Mouse (Mus musculus): ENCODE data around the gene Slc26a6.

The Slc26a6 gene

DNA sequence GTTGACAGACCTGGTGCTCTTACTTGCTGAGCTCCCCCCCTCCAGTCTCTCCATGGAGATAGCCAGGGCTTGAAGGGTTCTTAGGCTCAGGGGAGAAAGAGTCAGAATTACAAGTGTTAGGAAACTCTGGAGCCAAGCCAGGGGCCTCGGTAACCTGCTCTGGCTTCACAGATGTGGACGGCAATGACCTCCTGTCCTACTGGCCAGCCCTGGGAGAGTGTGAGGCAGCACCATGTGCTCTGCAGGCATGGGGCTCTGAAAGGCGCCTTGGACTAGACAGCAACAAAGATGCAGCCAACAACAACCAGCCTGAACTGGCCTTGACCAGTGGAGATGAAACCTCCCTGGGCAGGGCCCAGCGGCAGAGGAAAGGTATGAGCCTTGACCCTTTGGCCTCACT, 5.7 kb upstream of the Slc26a6 start:
- no peak for DNase-seq (ENCODE audit: low spot score)

DNA sequence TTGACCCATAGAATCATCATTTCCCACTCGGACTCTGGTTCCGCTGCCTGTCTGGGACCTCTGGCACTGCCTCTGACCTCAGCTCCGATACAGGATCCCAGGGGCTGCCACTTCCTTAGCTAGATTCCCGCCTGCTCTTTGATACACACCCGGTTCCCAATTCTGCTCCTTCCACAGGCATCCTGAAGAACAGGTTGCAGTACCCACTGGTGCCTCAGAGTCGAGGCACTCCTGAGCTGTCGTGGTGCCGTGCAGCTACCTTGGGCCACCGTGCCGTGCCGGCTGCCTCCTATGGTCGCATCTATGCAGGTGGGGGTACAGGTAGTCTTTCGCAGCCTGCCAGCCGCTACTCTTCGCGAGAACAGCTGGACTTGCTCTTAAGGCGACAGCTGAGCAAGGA, 4.7 kb upstream of the Slc26a6 start:
- no peak for DNase-seq (ENCODE audit: low spot score)

DNA sequence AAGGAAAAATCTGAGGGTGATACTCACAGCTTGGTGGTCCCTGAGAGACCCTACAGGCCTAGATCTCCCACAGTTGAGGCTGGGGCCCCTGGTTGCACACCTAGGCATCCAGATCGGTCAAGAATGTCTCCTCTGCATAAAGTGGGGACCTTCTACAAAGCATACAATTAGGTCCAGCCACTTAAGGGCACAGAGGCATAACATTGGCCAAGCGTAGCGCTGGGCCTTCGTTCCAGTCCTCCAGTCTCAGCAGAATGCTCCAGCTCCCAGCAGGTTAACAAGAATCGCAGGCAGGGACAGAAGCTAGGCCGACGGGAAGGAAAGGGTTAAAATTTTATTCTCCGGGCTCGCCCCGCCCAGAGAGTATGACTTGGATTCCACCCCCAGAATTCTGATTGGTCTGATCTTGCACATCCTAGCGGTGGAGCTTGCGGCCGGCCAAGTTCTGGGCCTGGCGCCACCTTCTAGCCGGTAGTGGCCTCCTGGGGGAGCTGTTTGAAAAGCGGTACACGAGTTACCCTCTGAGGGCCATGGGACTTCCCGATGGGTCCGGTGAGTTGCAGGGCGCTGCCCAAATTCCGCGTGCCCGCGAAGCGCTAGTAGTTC, 655 bp downstream of the Slc26a6 start:
- peak; percentile 70 for DNase-seq (ENCODE audit: low spot score)

DNA sequence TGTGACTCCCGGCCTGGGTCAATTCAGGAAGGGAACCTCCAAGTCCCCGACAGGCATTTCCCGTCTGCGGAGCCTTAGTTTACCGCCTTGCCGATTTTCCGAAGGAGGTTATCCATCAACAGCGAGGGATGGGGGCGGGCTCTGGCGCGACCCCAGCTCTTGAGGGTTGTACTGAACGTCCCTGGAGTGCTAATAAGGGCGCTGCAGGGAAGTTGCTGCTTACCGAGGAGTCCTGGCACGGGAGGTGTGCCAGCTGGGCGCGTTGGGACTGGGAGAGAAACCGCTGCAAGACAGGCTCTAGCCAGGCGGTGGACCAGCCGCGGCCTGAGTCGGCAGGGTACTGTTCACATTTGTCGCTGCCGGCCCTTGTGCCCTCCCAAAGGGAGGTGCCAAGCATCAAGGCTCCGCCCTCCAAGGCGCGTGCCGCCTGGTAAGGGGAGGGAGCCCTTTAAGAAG, 1.2 kb downstream of the Slc26a6 start:
- DNase-seq (ENCODE audit: low spot score) = peak; percentile 46

GRCm38 (mm10) chr9:108855335-108855734, 2.3 kb downstream of the Slc26a6 start:
- DNase-seq (ENCODE audit: low spot score) = no peak

DNA sequence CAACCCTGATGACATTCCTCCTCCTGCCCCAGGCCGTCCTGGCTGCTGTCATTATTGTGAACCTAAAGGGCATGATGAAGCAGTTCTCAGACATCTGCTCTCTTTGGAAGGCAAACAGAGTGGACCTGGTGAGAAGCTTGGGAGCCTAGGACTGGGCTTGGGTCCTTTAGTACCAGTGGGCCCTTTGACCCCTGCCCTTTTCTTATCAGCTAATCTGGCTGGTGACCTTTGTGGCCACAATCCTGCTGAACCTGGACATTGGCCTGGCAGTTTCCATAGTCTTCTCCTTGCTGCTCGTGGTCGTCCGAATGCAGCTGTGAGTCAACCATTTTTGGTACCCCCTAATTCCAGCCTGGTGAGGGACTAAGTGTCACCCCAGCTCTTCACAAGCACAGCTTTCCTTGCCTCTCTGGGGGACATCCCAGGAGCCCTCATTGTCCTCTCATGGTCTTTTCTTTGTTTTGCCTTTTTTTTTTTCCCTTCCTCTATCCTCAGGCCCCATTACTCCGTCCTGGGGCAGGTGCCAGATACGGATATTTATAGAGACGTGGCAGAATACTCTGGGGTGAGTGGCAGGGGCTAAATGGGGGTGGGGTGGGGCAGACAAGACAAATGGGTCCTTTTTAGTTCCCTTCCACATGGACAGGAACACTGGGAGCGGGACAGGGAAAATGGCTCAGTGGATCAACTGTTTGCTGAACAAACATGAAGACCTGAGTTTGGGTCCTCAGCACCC, 5.9 kb downstream of the Slc26a6 start:
- no peak for DNase-seq (ENCODE audit: low spot score)

- DNase-seq (ENCODE audit: low spot score) = no peak
Observed at GRCm38 (mm10) chr9:108912308-108912707, 59.2 kb downstream of the Slc26a6 start.

GRCm38 (mm10) chr9:108913161-108913560, 60.1 kb downstream of the Slc26a6 start:
- DNase-seq (ENCODE audit: low spot score) = no peak

- no peak for DNase-seq (ENCODE audit: low spot score)
Observed at GRCm38 (mm10) chr9:108913621-108914020, 60.5 kb downstream of the Slc26a6 start.

DNA sequence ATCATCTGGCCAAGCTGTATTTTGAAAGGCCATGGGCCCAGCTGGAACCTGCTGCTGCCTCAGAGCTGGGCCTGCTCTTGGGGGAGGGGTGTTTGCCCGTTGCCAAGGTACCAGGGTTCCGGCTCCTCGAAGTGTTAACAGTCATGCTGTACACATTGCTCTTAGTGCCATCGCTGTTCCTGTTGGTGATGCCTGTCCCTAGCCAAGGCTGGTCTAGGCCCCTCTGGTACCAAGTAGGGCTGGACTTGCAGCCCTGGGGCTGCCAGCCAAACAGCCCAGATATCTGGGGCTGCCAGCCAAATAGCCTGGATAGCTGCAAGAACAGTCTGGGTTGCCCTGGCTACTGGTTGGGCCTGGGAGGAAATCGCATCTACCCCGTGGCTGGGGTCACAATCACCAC, 61.4 kb downstream of the Slc26a6 start, which contains the start of gene Tmem89:
Gene Tmem89, plus strand, starts transcription at position 129 of the 400 bp plus-strand sequence.
- no peak for DNase-seq (ENCODE audit: low spot score)

DNA sequence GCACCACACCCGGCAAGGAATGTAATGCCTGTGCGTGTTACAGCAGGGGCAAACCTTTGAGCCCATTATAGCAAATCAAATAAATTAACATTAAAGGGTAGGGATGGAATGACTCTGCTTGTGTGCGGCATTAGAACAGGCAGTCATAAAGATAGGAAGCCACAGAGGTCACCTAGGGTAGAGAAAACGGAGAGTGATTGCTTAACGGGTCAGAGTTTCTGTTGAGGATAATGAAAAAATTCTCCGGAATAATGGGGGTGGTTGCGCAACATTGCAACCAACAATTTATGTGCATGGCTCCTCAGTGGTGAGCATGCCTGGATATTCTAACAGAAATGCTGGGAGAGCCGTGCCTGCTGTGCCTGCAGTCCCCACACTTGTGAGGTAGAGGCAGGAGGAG, 72.8 kb downstream of the Slc26a6 start:
- no peak for DNase-seq (ENCODE audit: low spot score)

- DNase-seq (ENCODE audit: low spot score) = no peak
Observed at GRCm38 (mm10) chr9:108928424-108928823, 75.3 kb downstream of the Slc26a6 start.

GRCm38 (mm10) chr9:108935991-108936390, 82.9 kb downstream of the Slc26a6 start:
- no peak for DNase-seq (ENCODE audit: low spot score)

DNA sequence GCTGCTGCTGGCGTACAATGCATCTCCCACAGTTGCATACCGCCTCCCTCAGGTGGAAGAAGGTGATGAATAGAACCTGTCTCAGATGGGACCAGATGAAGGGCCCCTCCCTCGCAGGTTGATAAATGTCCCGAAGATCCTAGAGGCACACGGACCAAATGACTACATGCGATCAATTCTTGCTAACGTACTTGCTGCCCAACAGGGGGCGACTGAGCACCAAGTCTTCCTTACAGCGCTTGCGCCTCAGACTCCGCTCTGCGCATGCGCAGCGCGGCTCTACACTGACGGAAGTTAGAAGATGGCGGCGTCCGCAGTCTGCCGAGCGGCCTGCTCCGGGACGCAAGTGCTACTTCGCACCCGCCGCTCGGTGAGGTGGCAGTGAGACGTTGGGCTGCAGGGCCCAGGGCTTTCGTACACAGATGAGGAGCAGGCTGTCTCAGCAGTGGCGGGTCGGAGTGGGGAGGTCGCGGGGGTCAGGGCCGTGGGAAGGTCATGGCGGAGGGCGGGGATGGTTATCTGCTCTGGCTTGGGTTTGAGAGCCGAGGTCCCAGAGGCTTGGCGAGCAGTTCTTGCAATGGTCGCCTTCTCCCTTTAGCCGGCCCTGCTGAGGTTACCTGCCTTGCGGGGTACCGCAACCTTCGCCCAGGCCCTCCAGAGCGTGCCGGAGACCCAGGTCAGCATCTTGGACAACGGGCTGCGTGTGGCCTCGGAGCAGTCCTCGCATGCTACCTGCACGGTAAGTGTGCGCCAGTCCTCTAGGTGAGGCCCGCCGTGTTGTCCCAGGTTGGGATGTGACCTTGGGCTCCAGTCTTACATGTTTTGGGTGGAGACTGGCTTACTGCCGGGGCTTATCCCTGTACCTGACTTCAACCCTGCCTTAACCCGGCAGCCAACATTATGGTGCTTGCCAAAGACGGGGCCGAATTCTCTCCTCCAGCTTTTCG, 83.6 kb downstream of the Slc26a6 start, which contains the start of gene Uqcrc1:
Gene Uqcrc1, plus strand, starts transcription at position 216 of the 947 bp plus-strand sequence.
- DNase-seq (ENCODE audit: low spot score) = peak; percentile 82

- no peak for DNase-seq (ENCODE audit: low spot score)
Observed at GRCm38 (mm10) chr9:108945111-108945510, 92.0 kb downstream of the Slc26a6 start.

DNA sequence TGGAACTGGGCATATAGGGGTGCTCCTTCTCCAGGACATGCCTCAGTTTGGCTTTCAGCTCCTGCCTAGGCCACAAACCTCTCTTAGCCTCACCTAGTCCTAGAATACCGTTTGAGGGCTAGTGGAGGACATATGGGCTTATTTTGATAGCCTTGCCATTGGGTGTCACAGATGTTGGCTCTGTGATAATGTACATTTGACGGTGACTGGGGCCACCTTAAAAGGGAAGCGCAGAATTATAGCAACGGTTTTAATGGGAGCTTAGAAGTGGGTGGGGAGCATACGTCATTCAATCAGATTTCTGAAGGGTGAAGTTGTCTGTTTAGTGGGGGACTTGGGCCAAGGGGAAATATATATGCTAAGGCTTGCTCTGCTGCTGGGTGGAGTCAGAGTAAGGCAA, 92.5 kb downstream of the Slc26a6 start:
- DNase-seq (ENCODE audit: low spot score) = no peak

DNA sequence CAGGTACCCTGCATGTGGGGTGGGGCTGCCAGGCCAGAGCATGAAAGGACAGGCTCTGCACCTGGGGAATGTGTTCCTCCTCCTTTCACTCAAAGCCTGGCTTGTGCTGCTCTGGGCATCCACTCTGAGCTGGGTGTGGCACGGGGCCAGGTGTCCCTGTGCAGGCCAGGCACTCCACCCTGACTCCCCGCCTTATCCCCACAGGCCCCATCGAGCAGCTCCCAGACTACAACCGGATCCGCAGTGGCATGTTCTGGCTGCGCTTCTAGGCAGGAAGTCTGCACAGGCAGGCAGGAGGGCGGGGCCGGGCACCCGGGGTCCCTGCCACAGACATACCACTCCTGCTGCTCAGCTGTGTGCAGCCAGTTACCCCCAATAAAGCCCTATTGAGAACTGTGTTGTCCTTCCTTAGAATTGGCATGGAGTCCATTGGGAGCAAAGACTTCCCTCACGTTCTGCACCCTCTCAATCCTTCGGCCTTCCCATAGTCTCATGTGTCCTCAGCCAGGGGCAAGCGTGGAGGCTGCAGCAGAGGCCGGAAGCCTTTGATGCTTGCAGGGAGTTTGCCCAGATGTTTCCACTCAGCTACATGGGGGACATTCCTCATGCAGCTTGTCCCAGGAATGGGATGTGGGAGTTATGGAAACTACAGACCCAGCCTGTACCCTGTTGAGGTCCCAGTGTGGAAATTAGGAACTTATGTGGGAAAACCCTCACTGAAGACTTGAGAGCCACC, 96.3 kb downstream of the Slc26a6 start:
- DNase-seq (ENCODE audit: low spot score) = no peak

GRCm38 (mm10) chr9:108949967-108950728, 97.1 kb downstream of the Slc26a6 start:
- no peak for DNase-seq (ENCODE audit: low spot score)

- no peak for DNase-seq (ENCODE audit: low spot score)
Observed at GRCm38 (mm10) chr9:108953081-108953636, 100.1 kb downstream of the Slc26a6 start, which contains the start of gene Col7a1. Col7a1 (plus strand) TSS chr9:108953586.

- DNase-seq (ENCODE audit: low spot score) = no peak
Observed at GRCm38 (mm10) chr9:108955241-108955640, 102.2 kb downstream of the Slc26a6 start.
